Mouse (Mus musculus) hindbrain, postnatal 0 days (tissue): Measurements from ENCODE around the gene Akap5. TPM values are rescaled to one million over a fixed set of nuclear protein-coding genes. Genes with fewer than 3 reads are reported as not detected.

Source experiments
- ATAC-seq: fragments of 200-750 bp; cut with Nextera tagmentation; 2 replicates; pipeline ENCODE4 v1.8.0; 2017; ENCODE audit warnings: mild to moderate bottlenecking, moderate TSS enrichment, moderate library complexity
- DNase-seq: peaks from one replicate; pipeline ENCODE4 v3.0.0-alpha.2; 2015; ENCODE audit warnings: low spot score
- H3K27ac ChIP-seq: fragments of 300-500 bp; sonication (generic); 2 replicates; pipeline ENCODE4 v1.5.1; 2014; ENCODE audit warnings: mild to moderate bottlenecking
- H3K27me3 ChIP-seq: fragments of 300-500 bp; sonication (generic); 2 replicates; pipeline ENCODE4 v1.6.1; 2014; ENCODE audit warnings: low read length, mixed read lengths; ENCODE audit not compliant: insufficient read depth
- H3K36me3 ChIP-seq: fragments of 300-500 bp; sonication (generic); 2 replicates; pipeline ENCODE4 v1.6.1; 2014; ENCODE audit warnings: low read length, mixed read lengths; ENCODE audit not compliant: insufficient read depth
- H3K4me1 ChIP-seq: fragments of 300-500 bp; sonication (generic); 2 replicates; pipeline ENCODE4 v1.6.1; 2014; ENCODE audit warnings: antibody characterized with exemption, low read length, mixed read lengths; ENCODE audit not compliant: insufficient read depth
- H3K4me2 ChIP-seq: fragments of 300-500 bp; sonication (generic); 2 replicates; pipeline ENCODE4 v1.6.1; 2014; ENCODE audit warnings: low read depth, mild to moderate bottlenecking, low read length, moderate library complexity, mixed read lengths
- H3K4me3 ChIP-seq: fragments of 300-500 bp; sonication (generic); 2 replicates; pipeline ENCODE4 v1.5.1; 2014; ENCODE audit warnings: low read length
- H3K9ac ChIP-seq: fragments of 300-500 bp; sonication (generic); replicated peaks from 2 replicates; pipeline ENCODE4 v1.6.1; 2014; ENCODE audit warnings: mild to moderate bottlenecking, low read length, moderate library complexity, mixed read lengths
- H3K9me3 ChIP-seq: fragments of 300-500 bp; sonication (generic); 2 replicates; pipeline ENCODE4 v1.6.1; 2016; ENCODE audit warnings: low read length, mixed read lengths
- CTCF ChIP-seq: IDR thresholded peaks from 2 replicates; pipeline ENCODE4 v1.5.1; 2016; ENCODE audit warnings: antibody characterized with exemption, control low read depth, low read depth
- WGBS: fragments of 180-500 bp; shearing (Covaris S2); extraction: QIAGEN DNeasy Blood & Tissue Kit; methylation state at CpG from one replicate; pipeline ENCODE4 v1.1.7; 2014; 5-methylcytosine and 5-hydroxymethylcytosine counted together
- polyA plus RNA-seq: library from polyadenylated mRNA; unstranded; fragments of >200 nt; fragmentation: Nextera tagmentation; extraction: Ambion mirVana; gene quantifications from 2 replicates; pipeline ENCODE4 v1.2.1, GENCODE M21; 2015
- total RNA-seq: library from RNA; depleted of rRNA; stranded (reverse); fragments of >200 nt; gene quantifications from 2 replicates; pipeline ENCODE4 v1.2.3, GENCODE M21; 2014

Gene Akap5
- total and polyA plus RNA-seq, 2 experiments from 2014 or later = 12.5 to 13.1 TPM

- ATAC-seq (no peak), DNase-seq (peak; percentile 39)
- Histone ChIP-seq H3K9ac (no peak overlapping the region), H3K27ac (no peak overlapping the region), H3K9me3 (no peaks in the 10 kb centered on the region), H3K36me3 (peaks cover 10% of the 10 kb centered on the region; the same call in 1 of the 2 replicates), H3K27me3 (no peaks in the 10 kb centered on the region), H3K4me3 (no peak overlapping the region), H3K4me2 (no peak overlapping the region), H3K4me1 (no peaks in the 10 kb centered on the region)
- TF ChIP-seq CTCF = peak; percentile 41
- 94% methylated on average over 5 of the region's 6 CpGs for WGBS
Observed at GRCm38 (mm10) chr12:76345759-76346455, 21.2 kb downstream of the Akap5 start.

GRCm38 (mm10) chr12:76349680-76350220 lies 25.1 kb downstream of the Akap5 start:
- ATAC-seq (no peak), DNase-seq (no peak)
- no peaks in the 10 kb centered on the region for H3K27me3 ChIP-seq
- no peaks in the 10 kb centered on the region for H3K4me1 ChIP-seq
- H3K4me3 ChIP-seq = no peak overlapping the region
- no peak overlapping the region for H3K27ac ChIP-seq
- 85% methylated on average over 8 of the region's 8 CpGs for WGBS
- H3K9me3 ChIP-seq = no peaks in the 10 kb centered on the region
- no peak overlapping the region for H3K9ac ChIP-seq
- no peak for TF ChIP-seq CTCF
- peaks cover 18% of the 10 kb centered on the region; the same call in 1 of the 2 replicates for H3K36me3 ChIP-seq
- no peak overlapping the region for H3K4me2 ChIP-seq

DNA sequence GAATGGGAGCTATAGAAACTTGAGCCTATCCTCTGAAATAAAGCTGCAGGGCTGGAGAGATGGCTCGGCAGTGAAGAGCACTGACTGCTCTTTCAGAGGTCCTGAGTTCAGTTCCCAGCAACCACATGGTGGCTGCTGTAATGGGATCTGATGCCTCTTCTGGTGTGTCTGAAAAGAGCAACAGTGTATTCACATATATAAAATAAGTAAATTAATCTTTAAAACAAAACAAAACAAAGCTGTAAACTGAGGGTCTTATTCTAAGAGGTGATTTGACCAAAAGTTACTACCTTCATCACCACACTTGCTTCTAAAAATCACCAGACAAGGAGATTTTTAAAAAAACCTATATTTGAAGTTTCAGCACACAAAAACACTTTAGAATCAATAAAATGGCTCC lies 36.2 kb downstream of the Akap5 start:
- no peak overlapping the region for H3K4me3 ChIP-seq
- H3K4me1 ChIP-seq = no peaks in the 10 kb centered on the region
- no peak for ATAC-seq
- no peak overlapping the region for H3K9ac ChIP-seq
- H3K27me3 ChIP-seq = no peaks in the 10 kb centered on the region
- TF ChIP-seq CTCF = no peak
- no peak overlapping the region for H3K27ac ChIP-seq
- no peak for DNase-seq
- 38% methylated on average over 1 of the region's 1 CpGs for WGBS
- no peak overlapping the region for H3K4me2 ChIP-seq
- H3K9me3 ChIP-seq = no peaks in the 10 kb centered on the region
- no peaks in the 10 kb centered on the region for H3K36me3 ChIP-seq

- 71% methylated on average over 9 of the region's 9 CpGs for WGBS
- Histone ChIP-seq H3K27me3 (no peaks in the 10 kb centered on the region), H3K4me3 (no peak overlapping the region), H3K9ac (no peak overlapping the region), H3K4me1 (no peaks in the 10 kb centered on the region), H3K9me3 (no peaks in the 10 kb centered on the region), H3K36me3 (no peaks in the 10 kb centered on the region), H3K27ac (no peak overlapping the region), H3K4me2 (no peak overlapping the region)
- ATAC-seq (no peak), DNase-seq (no peak)
- no peak for TF ChIP-seq CTCF
Observed at GRCm38 (mm10) chr12:76361405-76362302, 37.0 kb downstream of the Akap5 start.

GRCm38 (mm10) chr12:76362303-76362676 lies 37.6 kb downstream of the Akap5 start:
- no peak overlapping the region for H3K4me3 ChIP-seq
- no peak overlapping the region for H3K4me2 ChIP-seq
- 85% methylated on average over 9 of the region's 9 CpGs for WGBS
- no peak overlapping the region for H3K9ac ChIP-seq
- no peaks in the 10 kb centered on the region for H3K36me3 ChIP-seq
- TF ChIP-seq CTCF = no peak
- H3K4me1 ChIP-seq = no peaks in the 10 kb centered on the region
- H3K27ac ChIP-seq = no peak overlapping the region
- ATAC-seq = no peak
- H3K27me3 ChIP-seq = no peaks in the 10 kb centered on the region
- no peaks in the 10 kb centered on the region for H3K9me3 ChIP-seq
- no peak for DNase-seq

- H3K9me3 ChIP-seq = no peaks in the 10 kb centered on the region
- TF ChIP-seq CTCF = no peak
- no peak for DNase-seq
- H3K4me3 ChIP-seq = no peak overlapping the region
- H3K36me3 ChIP-seq = no peaks in the 10 kb centered on the region
- peaks cover 11% of the 10 kb centered on the region for H3K4me1 ChIP-seq
- 82% methylated on average over 3 of the region's 3 CpGs for WGBS
- no peak overlapping the region for H3K4me2 ChIP-seq
- no peak for ATAC-seq
- H3K9ac ChIP-seq = no peak overlapping the region
- H3K27me3 ChIP-seq = no peaks in the 10 kb centered on the region
- no peak overlapping the region for H3K27ac ChIP-seq
Observed at GRCm38 (mm10) chr12:76366276-76366675, 41.6 kb downstream of the Akap5 start.
